Mouse (Mus musculus) hindbrain, embryonic 10.5 days (tissue): Measurements from ENCODE around the gene Ccna2. TPM values are rescaled to one million over a fixed set of nuclear protein-coding genes. Genes with fewer than 3 reads are reported as not detected.
A peak's percentile ranks its signal among the peaks of the same experiment; 100 is the strongest.

ENCODE experiments used
- DNase-seq: peaks from one replicate; pipeline ENCODE4 v3.0.0-alpha.2; 2017; ENCODE audit warnings: low spot score
- H3K27ac ChIP-seq: fragments of 300-500 bp; sonication (generic); 2 replicates; pipeline ENCODE4 v1.5.1; 2016; ENCODE audit warnings: mild to moderate bottlenecking, moderate library complexity
- H3K27me3 ChIP-seq: fragments of 300-500 bp; sonication (generic); 2 replicates; pipeline ENCODE4 v1.6.1; 2016; ENCODE audit warnings: mild to moderate bottlenecking; ENCODE audit not compliant: poor library complexity, insufficient read depth, severe bottlenecking
- H3K36me3 ChIP-seq: fragments of 300-500 bp; sonication (generic); 2 replicates; pipeline ENCODE4 v1.6.1; 2016; ENCODE audit warnings: mild to moderate bottlenecking, moderate library complexity
- H3K4me1 ChIP-seq: fragments of 300-500 bp; sonication (generic); replicated peaks from 2 replicates; pipeline ENCODE4 v1.6.1; 2016; ENCODE audit warnings: mild to moderate bottlenecking
- H3K4me3 ChIP-seq: fragments of 300-500 bp; sonication (generic); 2 replicates; pipeline ENCODE4 v1.5.1; 2016; ENCODE audit warnings: mild to moderate bottlenecking, moderate library complexity
- H3K9me3 ChIP-seq: fragments of 300-500 bp; sonication (generic); 2 replicates; pipeline ENCODE4 v1.6.1; 2016; ENCODE audit warnings: mild to moderate bottlenecking, moderate library complexity
- WGBS: fragments of 180-500 bp; shearing (Covaris S2); methylation state at CpG from one replicate; pipeline ENCODE4 v1.1.7; 2016; 5-methylcytosine and 5-hydroxymethylcytosine counted together
- polyA plus RNA-seq: library from polyadenylated mRNA; unstranded; fragments of >200 nt; fragmentation: Nextera tagmentation; extraction: Ambion mirVana; gene quantifications from 2 replicates; pipeline ENCODE4 v1.2.1, GENCODE M21; 2016

Gene Ccna2
- polyA plus RNA-seq, 1 experiment from 2014 or later = 217 TPM

GRCm38 (mm10) chr3:36557601-36558000 lies 14.3 kb downstream of the Ccna2 start:
- 100% methylated on average over 1 of the region's 1 CpGs for WGBS
- H3K4me1 ChIP-seq = peaks cover 4% of the 10 kb centered on the region; the same call in 1 of the 2 replicates
- H3K36me3 ChIP-seq = peaks cover 90% of the 10 kb centered on the region

GRCm38 (mm10) chr3:36552406-36553047 lies 19.4 kb downstream of the Ccna2 start, which contains the start of gene Exosc9:
TSS of gene Exosc9 (plus strand) at chr3:36552606.
- 1% methylated on average over 39 of the region's 39 CpGs for WGBS
- H3K27ac ChIP-seq = peak within 1 kb of the TSS; percentile 89
- DNase-seq = peak; percentile 96
- H3K4me3 ChIP-seq = peak within 1 kb of the TSS; percentile 92
- peaks cover 19% of the 10 kb centered on the region for H3K4me1 ChIP-seq
- H3K27me3 ChIP-seq = no peaks in the 10 kb centered on the region
- no peaks in the 10 kb centered on the region for H3K9me3 ChIP-seq
- H3K36me3 ChIP-seq = peaks cover 39% of the 10 kb centered on the region

More at GRCm38 (mm10) chr3:36557601-36558000, 14.3 kb downstream of the Ccna2 start:
- Histone ChIP-seq H3K9me3 (no peaks in the 10 kb centered on the region), H3K27me3 (no peaks in the 10 kb centered on the region), H3K4me3 (no peak overlapping the region), H3K27ac (no peak overlapping the region)
- no peak for DNase-seq

GRCm38 (mm10) chr3:36551851-36552384 lies 20.0 kb downstream of the Ccna2 start:
- H3K4me3 ChIP-seq = peak overlapping the region; percentile 92
- H3K36me3 ChIP-seq = peaks cover 33% of the 10 kb centered on the region
- no peak for DNase-seq
- no peaks in the 10 kb centered on the region for H3K9me3 ChIP-seq
- WGBS = 21% methylated on average over 12 of the region's 12 CpGs
- H3K27me3 ChIP-seq = no peaks in the 10 kb centered on the region
- H3K27ac ChIP-seq = peak overlapping the region; percentile 89
- peaks cover 19% of the 10 kb centered on the region for H3K4me1 ChIP-seq

- peak; percentile 77 for DNase-seq
- Histone ChIP-seq H3K9me3 (no peaks in the 10 kb centered on the region), H3K36me3 (peaks cover 27% of the 10 kb centered on the region), H3K4me3 (peak overlapping the region; percentile 92), H3K27ac (peak overlapping the region; percentile 89), H3K4me1 (peaks cover 19% of the 10 kb centered on the region), H3K27me3 (no peaks in the 10 kb centered on the region)
- 15% methylated on average over 9 of the region's 9 CpGs for WGBS
Observed at GRCm38 (mm10) chr3:36551343-36551742, 20.6 kb downstream of the Ccna2 start.

- Histone ChIP-seq H3K27me3 (no peaks in the 10 kb centered on the region), H3K36me3 (no peaks in the 10 kb centered on the region), H3K27ac (no peak overlapping the region), H3K4me1 (no peaks in the 10 kb centered on the region), H3K9me3 (no peaks in the 10 kb centered on the region), H3K4me3 (no peak overlapping the region)
- WGBS = 83% methylated on average over 3 of the region's 3 CpGs
- DNase-seq = no peak
Observed at GRCm38 (mm10) chr3:36544961-36545360, 27.0 kb downstream of the Ccna2 start.

- no peak for DNase-seq
- Histone ChIP-seq H3K36me3 (no peaks in the 10 kb centered on the region), H3K4me3 (no peak overlapping the region), H3K27me3 (no peaks in the 10 kb centered on the region), H3K9me3 (no peaks in the 10 kb centered on the region), H3K27ac (no peak overlapping the region), H3K4me1 (no peaks in the 10 kb centered on the region)
- WGBS = 93% methylated on average over 2 of the region's 2 CpGs
Observed at GRCm38 (mm10) chr3:36541399-36541798, 30.6 kb downstream of the Ccna2 start.

GRCm38 (mm10) chr3:36540756-36541155 lies 31.2 kb downstream of the Ccna2 start:
- no peaks in the 10 kb centered on the region for H3K36me3 ChIP-seq
- 78% methylated on average over 2 of the region's 2 CpGs for WGBS
- H3K4me1 ChIP-seq = no peaks in the 10 kb centered on the region
- H3K4me3 ChIP-seq = no peak overlapping the region
- no peaks in the 10 kb centered on the region for H3K9me3 ChIP-seq
- no peak for DNase-seq
- H3K27ac ChIP-seq = no peak overlapping the region
- no peaks in the 10 kb centered on the region for H3K27me3 ChIP-seq

GRCm38 (mm10) chr3:36537701-36538470 lies 34.1 kb downstream of the Ccna2 start:
- Histone ChIP-seq H3K4me3 (no peak overlapping the region), H3K27me3 (peaks cover 4% of the 10 kb centered on the region), H3K27ac (no peak overlapping the region), H3K36me3 (no peaks in the 10 kb centered on the region), H3K4me1 (peaks cover 5% of the 10 kb centered on the region), H3K9me3 (no peaks in the 10 kb centered on the region)
- no peak for DNase-seq
- WGBS = 80% methylated on average over 4 of the region's 4 CpGs

- Histone ChIP-seq H3K27me3 (peaks cover 21% of the 10 kb centered on the region), H3K9me3 (no peaks in the 10 kb centered on the region), H3K4me3 (no peak overlapping the region), H3K4me1 (peaks cover 12% of the 10 kb centered on the region), H3K27ac (no peak overlapping the region), H3K36me3 (no peaks in the 10 kb centered on the region)
- 93% methylated on average over 12 of the region's 12 CpGs for whole genome bisulfite sequencing
- no peak for DNase-seq
Observed at GRCm38 (mm10) chr3:36536041-36536440, 35.9 kb downstream of the Ccna2 start.

- Histone ChIP-seq H3K27me3 (peaks cover 30% of the 10 kb centered on the region), H3K4me3 (no peak overlapping the region), H3K36me3 (no peaks in the 10 kb centered on the region), H3K4me1 (peaks cover 12% of the 10 kb centered on the region), H3K27ac (no peak overlapping the region), H3K9me3 (no peaks in the 10 kb centered on the region)
- 4% methylated on average over 1 of the region's 1 CpGs for WGBS
- no peak for DNase-seq
Observed at GRCm38 (mm10) chr3:36533201-36533672, 38.7 kb downstream of the Ccna2 start.

- Histone ChIP-seq H3K36me3 (no peaks in the 10 kb centered on the region), H3K27ac (no peak overlapping the region), H3K27me3 (peaks cover 30% of the 10 kb centered on the region), H3K9me3 (no peaks in the 10 kb centered on the region), H3K4me3 (no peak overlapping the region), H3K4me1 (peaks cover 12% of the 10 kb centered on the region)
- 40% methylated on average over 7 of the region's 7 CpGs for WGBS
- no peak for DNase-seq
Observed at GRCm38 (mm10) chr3:36532738-36533137, 39.2 kb downstream of the Ccna2 start.

- Histone ChIP-seq H3K9me3 (no peaks in the 10 kb centered on the region), H3K27ac (no peak overlapping the region), H3K4me1 (peaks cover 12% of the 10 kb centered on the region), H3K36me3 (no peaks in the 10 kb centered on the region), H3K27me3 (peaks cover 30% of the 10 kb centered on the region), H3K4me3 (peak overlapping the region; percentile 39)
- peak; percentile 22 for DNase-seq
- 14% methylated on average over 18 of the region's 18 CpGs for WGBS
Observed at GRCm38 (mm10) chr3:36531979-36532542, 39.9 kb downstream of the Ccna2 start.
